Mouse (Mus musculus) liver, embryonic 15.5 days (tissue): ENCODE data around the gene Raf1. TPM values are rescaled to one million over a fixed set of nuclear protein-coding genes. Genes with fewer than 3 reads are reported as not detected.

Experiments
- ATAC-seq: fragments of 200-750 bp; cut with Nextera tagmentation; 2 replicates; pipeline ENCODE4 v1.8.0; 2017; ENCODE audit warnings: moderate number of reproducible peaks, mild to moderate bottlenecking, moderate library complexity; ENCODE audit not compliant: insufficient read depth
- H3K27ac ChIP-seq: fragments of 300-500 bp; sonication (generic); replicated peaks from 2 replicates; pipeline ENCODE4 v1.5.1; 2015; ENCODE audit warnings: mild to moderate bottlenecking, inconsistent platforms
- H3K27me3 ChIP-seq: fragments of 300-500 bp; sonication (generic); 2 replicates; pipeline ENCODE4 v1.6.1; 2015; ENCODE audit warnings: mild to moderate bottlenecking, inconsistent platforms
- H3K36me3 ChIP-seq: fragments of 300-500 bp; sonication (generic); replicated peaks from 2 replicates; pipeline ENCODE4 v1.6.1; 2015; ENCODE audit warnings: moderate library complexity, mild to moderate bottlenecking, inconsistent platforms
- H3K4me1 ChIP-seq: fragments of 300-500 bp; sonication (generic); replicated peaks from 2 replicates; pipeline ENCODE4 v1.6.1; 2015; ENCODE audit warnings: inconsistent platforms
- H3K4me2 ChIP-seq: fragments of 300-500 bp; sonication (generic); 2 replicates; pipeline ENCODE4 v1.6.1; 2015; ENCODE audit warnings: moderate library complexity, mild to moderate bottlenecking, inconsistent platforms
- H3K4me3 ChIP-seq: fragments of 300-500 bp; sonication (generic); replicated peaks from 2 replicates; pipeline ENCODE4 v1.5.1; 2015; ENCODE audit warnings: mild to moderate bottlenecking, inconsistent platforms
- H3K9ac ChIP-seq: fragments of 300-500 bp; sonication (generic); 2 replicates; pipeline ENCODE4 v1.6.1; 2015; ENCODE audit warnings: moderate library complexity, mild to moderate bottlenecking, inconsistent platforms
- H3K9me3 ChIP-seq: fragments of 300-500 bp; sonication (generic); replicated peaks from 2 replicates; pipeline ENCODE4 v1.6.1; 2016; ENCODE audit warnings: inconsistent platforms
- WGBS: fragments of 180-500 bp; shearing (Covaris S2); methylation state at CpG from one replicate; pipeline ENCODE4 v1.1.7; 2015; ENCODE audit warnings: mixed read lengths; ENCODE audit not compliant: insufficient replicate concordance; 5-methylcytosine and 5-hydroxymethylcytosine counted together
- polyA plus RNA-seq: library from polyadenylated mRNA; unstranded; fragments of >200 nt; fragmentation: Nextera tagmentation; extraction: Ambion mirVana; gene quantifications from 2 replicates; pipeline ENCODE4 v1.2.1, GENCODE M21; 2015

The Raf1 gene
- polyA plus RNA-seq, 1 experiment from 2014 or later = 36.1 TPM

DNA sequence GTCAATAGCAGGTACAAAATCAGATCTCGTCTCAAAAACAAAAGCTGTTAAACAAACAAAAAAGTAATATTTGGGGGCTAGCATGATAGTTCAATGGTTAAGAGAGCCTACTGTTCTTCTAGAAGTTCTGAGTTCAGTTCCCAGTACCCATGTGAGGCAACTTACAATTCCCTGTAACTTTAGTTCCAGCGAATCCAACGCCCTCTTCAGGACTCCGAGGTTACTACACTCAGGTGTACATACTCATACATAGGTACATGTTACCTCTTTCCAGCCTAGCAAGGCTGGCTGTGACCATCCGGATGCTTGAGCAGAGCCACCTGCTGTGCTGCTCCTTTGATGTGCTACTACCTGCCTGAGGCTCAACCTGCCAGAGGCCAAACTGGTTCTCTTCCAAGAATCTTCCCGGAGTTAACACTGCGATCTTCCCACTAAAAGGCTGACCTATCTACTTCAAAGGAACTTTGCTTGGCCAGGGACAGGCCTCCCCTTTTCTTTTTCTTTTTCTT, 20.3 kb upstream of the Raf1 start:
- Histone ChIP-seq H3K4me3 (no peak overlapping the region), H3K27ac (no peak overlapping the region), H3K4me1 (no peaks in the 10 kb centered on the region; the same call in 1 of the 2 replicates), H3K9me3 (no peaks in the 10 kb centered on the region), H3K9ac (no peak overlapping the region), H3K36me3 (no peaks in the 10 kb centered on the region), H3K4me2 (no peak overlapping the region), H3K27me3 (no peaks in the 10 kb centered on the region)
- no peak for ATAC-seq
- 75% methylated on average over 7 of the region's 7 CpGs for WGBS

DNA sequence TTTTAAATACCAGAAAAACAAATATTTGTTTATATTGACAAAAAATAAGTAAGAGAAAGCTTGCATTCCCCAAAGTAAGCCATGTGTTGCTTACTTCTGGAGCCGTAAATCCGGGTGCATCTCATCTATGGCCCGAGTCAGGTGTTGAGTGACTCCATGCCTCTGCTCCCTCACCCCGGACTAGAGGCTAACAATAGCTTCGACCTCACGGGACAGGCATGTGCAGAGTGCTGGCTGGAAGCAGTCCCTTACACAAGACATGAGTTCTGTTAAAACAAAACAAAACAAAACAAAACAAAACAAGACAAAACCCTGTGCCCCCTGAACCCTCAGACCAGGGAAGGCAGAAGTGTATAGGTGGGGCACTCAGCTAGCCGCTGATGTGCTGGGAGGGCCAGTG, 18.7 kb upstream of the Raf1 start:
- WGBS = 52% methylated on average over 7 of the region's 7 CpGs
- Histone ChIP-seq H3K9me3 (no peaks in the 10 kb centered on the region), H3K36me3 (no peaks in the 10 kb centered on the region)

DNA sequence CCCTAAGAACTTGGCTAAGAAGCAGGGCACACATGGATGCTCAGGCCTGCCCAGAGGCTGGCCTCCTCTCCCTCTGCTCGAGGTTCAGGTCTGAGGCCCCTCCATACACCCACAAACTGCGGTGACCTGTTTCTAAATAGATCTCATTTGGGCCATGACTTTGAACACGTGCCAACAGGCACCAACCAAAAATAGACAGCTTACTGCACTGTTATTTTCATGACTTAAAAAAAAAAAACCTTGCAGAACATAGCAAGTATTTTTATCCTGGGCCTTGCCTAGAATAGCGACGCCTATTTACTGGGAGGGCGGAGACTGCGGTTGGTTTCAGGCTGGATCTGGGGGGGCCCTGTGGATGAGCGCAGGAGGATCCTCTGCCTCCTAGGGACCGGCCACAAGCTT, 18.0 kb upstream of the Raf1 start:
- H3K9me3 ChIP-seq = no peaks in the 10 kb centered on the region
- H3K36me3 ChIP-seq = no peaks in the 10 kb centered on the region
- 47% methylated on average over 9 of the region's 9 CpGs for WGBS
- no peak overlapping the region for H3K4me3 ChIP-seq
- no peak for ATAC-seq
- H3K4me1 ChIP-seq = peaks cover 4% of the 10 kb centered on the region; the same call in 1 of the 2 replicates
- no peaks in the 10 kb centered on the region for H3K27me3 ChIP-seq
- H3K9ac ChIP-seq = no peak overlapping the region
- no peak overlapping the region for H3K4me2 ChIP-seq
- no peak overlapping the region for H3K27ac ChIP-seq

More for the DNA sequence above, 18.7 kb upstream of the Raf1 start:
- Histone ChIP-seq H3K27ac (no peak overlapping the region), H3K27me3 (no peaks in the 10 kb centered on the region), H3K4me2 (no peak overlapping the region), H3K4me3 (no peak overlapping the region), H3K4me1 (peaks cover 2% of the 10 kb centered on the region; the same call in 1 of the 2 replicates), H3K9ac (no peak overlapping the region)
- no peak for ATAC-seq

DNA sequence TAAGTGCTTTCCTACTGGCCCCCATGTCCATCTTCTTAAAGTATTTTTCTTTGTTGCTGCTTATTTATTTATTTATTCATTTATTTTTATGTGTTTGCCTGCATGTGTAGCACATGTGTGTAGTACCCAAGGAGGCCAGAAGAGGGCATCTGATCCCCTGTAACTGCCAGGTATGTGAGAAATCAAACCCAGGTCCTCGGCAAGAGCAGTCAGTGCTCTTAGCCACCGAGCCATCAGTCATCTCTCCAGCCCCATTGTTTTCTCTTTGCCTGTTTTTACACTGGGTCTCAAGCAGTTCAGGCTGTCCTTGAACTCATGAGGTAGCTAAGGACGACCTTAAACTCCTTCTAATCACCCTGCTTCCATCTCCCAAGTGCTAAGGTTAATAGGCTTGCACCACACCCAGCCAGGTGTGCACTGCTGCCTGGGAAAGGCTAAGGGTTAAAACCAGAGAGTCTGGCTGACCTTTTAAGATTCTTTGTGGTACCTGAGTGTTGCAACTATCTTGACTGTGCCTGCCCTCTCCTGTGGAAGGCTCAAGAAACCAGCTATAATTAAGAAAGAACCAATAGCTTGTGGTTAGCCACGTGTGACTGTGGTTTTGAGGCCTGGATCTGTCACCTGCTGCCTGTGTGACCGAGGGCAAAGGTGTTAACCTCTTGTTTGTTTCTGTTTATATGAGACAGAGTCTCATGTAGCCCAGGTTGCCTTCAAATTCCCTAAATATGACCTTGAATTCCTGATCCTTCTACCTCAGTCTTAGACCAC, 16.7 kb upstream of the Raf1 start:
- Histone ChIP-seq H3K4me2 (no peak overlapping the region), H3K27ac (no peak overlapping the region), H3K4me1 (peaks cover 4% of the 10 kb centered on the region; the same call in 1 of the 2 replicates), H3K27me3 (no peaks in the 10 kb centered on the region), H3K36me3 (no peaks in the 10 kb centered on the region), H3K9me3 (no peaks in the 10 kb centered on the region), H3K4me3 (no peak overlapping the region), H3K9ac (no peak overlapping the region)
- 41% methylated on average over 5 of the region's 5 CpGs for WGBS
- no peak for ATAC-seq

DNA sequence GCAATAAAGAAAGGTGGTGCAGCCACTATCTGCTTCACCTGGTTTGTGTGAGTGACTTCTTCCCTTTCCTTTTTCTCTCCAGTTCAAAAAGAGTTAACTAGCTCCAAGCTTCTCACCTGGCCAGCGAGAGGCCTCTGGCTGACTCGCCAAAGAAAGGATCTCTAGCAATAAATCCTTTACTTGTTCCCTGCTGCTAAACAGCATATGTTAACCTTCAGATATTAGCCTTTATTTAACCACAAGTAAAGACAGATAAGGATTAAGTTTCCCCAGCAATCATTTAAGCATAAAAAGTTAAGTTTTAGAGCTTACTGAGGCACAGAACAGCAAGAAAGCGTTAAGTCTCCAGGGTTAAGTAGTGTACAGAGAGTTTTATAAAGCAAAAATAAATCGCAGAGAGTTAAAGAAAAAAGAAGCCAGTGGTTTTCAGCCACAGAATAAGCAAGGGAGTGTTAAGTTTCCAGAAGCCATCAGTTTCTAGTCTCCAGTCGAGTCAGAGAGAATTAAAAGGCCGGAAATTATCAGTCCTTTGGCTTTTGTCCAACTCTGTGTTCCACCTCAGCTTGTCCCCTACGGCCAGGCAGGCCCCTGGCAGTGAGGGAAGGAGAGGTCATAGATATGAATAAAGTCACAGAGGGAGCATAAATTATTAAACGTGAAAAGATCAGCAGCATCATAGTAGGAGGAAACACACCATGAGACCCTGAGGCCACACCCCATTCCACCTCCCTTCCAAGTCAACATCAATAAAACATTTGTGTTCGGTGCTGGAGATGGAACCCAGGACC, 15.9 kb upstream of the Raf1 start:
- 58% methylated on average over 9 of the region's 9 CpGs for WGBS
- no peak for ATAC-seq
- H3K27ac ChIP-seq = no peak overlapping the region
- no peaks in the 10 kb centered on the region for H3K36me3 ChIP-seq
- H3K4me1 ChIP-seq = peaks cover 4% of the 10 kb centered on the region; the same call in 1 of the 2 replicates
- no peak overlapping the region for H3K4me3 ChIP-seq
- H3K9me3 ChIP-seq = no peaks in the 10 kb centered on the region
- no peaks in the 10 kb centered on the region for H3K27me3 ChIP-seq
- H3K9ac ChIP-seq = no peak overlapping the region
- no peak overlapping the region for H3K4me2 ChIP-seq

DNA sequence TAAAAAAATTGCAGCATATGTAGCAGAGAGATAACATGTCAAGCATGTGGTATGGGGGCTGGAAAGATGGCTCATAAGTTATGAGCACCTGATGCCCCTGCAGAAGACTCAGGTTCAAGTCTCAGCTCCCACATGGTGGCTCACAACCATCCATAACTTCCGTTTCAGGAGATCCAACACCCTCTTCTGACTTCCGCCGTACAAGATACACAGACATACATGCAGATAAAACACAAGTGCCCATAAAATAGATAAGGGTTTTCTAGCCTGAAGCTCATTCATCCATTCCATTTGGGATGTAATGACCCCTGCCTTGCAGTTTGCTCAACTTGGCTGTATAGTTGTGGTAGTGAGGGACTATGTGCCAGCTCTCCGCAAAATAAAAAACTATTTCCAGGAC, 13.7 kb upstream of the Raf1 start:
- Histone ChIP-seq H3K4me1 (peaks cover 8% of the 10 kb centered on the region), H3K4me2 (no peak overlapping the region), H3K36me3 (no peaks in the 10 kb centered on the region), H3K27me3 (no peaks in the 10 kb centered on the region), H3K4me3 (no peak overlapping the region), H3K9ac (no peak overlapping the region), H3K9me3 (no peaks in the 10 kb centered on the region), H3K27ac (no peak overlapping the region)
- 49% methylated on average over 4 of the region's 4 CpGs for whole genome bisulfite sequencing
- ATAC-seq = no peak

DNA sequence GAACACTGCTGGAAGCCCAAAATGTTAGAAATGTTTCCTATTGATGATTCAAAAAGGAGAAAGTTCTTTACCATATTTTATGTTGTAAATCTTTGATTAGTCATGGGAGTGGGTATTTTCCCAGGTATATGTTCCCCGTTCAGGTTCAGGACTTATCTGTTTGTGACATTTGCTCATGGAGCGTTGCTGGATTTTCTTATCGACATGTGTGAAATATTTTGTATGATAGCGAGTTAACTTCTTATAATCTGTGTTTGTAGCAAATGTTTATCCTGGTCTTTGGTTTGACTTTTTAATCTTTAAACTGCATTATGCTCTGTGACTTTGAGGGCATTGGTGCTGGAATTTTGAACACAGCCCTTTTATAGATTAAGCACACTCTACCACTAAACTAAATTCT, 12.2 kb upstream of the Raf1 start:
- Histone ChIP-seq H3K4me3 (no peak overlapping the region), H3K4me1 (peaks cover 19% of the 10 kb centered on the region), H3K36me3 (no peaks in the 10 kb centered on the region), H3K9ac (no peak overlapping the region), H3K27me3 (no peaks in the 10 kb centered on the region), H3K9me3 (no peaks in the 10 kb centered on the region), H3K4me2 (no peak overlapping the region), H3K27ac (no peak overlapping the region)
- WGBS = 26% methylated on average over 4 of the region's 4 CpGs
- ATAC-seq = no peak

DNA sequence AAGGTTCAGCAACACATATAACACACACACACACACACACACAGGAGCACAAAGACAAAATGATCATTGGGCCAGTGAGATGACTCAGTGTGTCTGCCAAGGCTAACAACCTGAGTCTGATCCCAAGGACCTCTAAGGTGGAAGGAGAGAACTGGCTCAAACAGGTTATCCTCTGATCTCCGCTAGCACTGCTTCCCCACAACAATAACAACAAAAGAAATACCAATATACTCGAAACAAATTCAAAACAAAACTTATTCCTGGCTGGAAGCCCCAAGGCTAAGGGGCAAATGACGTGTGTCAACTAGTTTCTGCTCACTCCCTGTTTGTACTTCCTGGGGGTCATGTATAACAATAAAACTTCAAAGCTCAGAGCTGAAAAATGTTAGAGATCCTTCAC, 11.3 kb upstream of the Raf1 start:
- ATAC-seq = no peak

DNA sequence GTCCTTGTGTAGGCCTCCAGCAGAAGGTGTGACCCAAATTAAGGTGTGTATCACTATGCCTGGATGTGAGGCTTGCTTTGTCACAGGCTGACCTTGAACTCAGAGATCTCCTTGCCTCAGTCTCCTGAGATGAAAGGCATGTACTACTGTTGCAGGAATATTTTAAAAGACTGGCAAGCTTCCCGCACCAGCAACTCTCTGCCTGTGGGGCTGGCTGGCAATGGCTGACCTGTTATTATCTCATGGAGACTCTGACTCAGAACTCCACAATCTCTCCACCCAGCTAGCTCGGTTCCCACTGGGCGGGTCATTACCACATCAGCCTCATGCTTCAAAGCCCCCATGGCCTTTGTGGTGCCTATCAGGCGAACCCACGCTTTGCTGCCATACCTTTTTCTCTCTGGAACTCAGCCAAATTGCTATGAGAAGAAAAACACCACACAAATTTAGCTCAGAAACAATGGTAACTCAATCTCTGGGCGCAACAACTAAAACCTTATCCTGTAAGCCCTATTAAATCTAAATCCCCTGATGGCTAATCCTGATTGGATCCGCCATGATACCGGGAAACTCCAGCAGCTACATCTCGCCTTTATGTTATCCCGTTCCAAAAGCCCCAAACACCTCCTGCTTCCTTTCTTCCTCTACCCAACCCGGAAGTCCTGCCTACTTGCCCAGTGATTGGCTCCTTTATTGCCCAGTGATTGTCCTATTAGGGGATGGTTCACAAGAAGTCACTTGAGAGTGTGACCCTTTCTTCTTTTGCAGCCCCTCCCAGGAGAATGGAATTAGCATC, 8.6 kb upstream of the Raf1 start:
- Histone ChIP-seq H3K4me1 (peaks cover 16% of the 10 kb centered on the region), H3K27me3 (no peaks in the 10 kb centered on the region), H3K4me2 (peak overlapping the region; percentile 29), H3K9me3 (no peaks in the 10 kb centered on the region), H3K9ac (no peak overlapping the region), H3K27ac (peak overlapping the region; percentile 0), H3K36me3 (no peaks in the 10 kb centered on the region), H3K4me3 (no peak overlapping the region; the same call in 1 of the 2 replicates)
- peak; percentile 75 for ATAC-seq
- 39% methylated on average over 11 of the region's 11 CpGs for WGBS

More for the DNA sequence above, 11.3 kb upstream of the Raf1 start:
- no peak overlapping the region for H3K27ac ChIP-seq
- 59% methylated on average over 3 of the region's 3 CpGs for WGBS
- H3K36me3 ChIP-seq = no peaks in the 10 kb centered on the region
- no peaks in the 10 kb centered on the region for H3K27me3 ChIP-seq
- no peak overlapping the region for H3K4me3 ChIP-seq
- H3K4me2 ChIP-seq = no peak overlapping the region
- no peaks in the 10 kb centered on the region for H3K9me3 ChIP-seq
- no peak overlapping the region for H3K9ac ChIP-seq
- H3K4me1 ChIP-seq = peaks cover 19% of the 10 kb centered on the region

DNA sequence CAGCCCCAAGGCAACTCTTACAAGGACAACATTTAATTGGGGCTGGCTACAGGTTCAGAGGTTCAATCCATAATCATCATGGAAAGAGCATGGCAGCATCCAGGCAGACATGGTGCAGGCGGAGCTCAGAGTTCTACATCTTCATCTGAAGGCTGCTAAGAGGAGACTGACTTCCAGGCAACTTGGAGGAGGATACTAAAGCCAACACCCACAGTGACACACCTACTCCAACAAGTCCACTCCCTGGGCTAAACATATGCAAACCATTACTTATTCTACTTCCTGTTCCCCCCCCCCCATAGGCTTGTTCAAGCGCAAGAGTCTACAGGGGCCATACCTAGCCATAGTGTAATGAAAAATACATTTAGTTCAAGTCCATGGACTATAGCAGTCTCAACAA, 7.8 kb upstream of the Raf1 start:
- ATAC-seq = no peak
- peaks cover 14% of the 10 kb centered on the region for H3K4me1 ChIP-seq
- no peak overlapping the region for H3K9ac ChIP-seq
- no peaks in the 10 kb centered on the region for H3K36me3 ChIP-seq
- no peak overlapping the region for H3K4me2 ChIP-seq
- H3K4me3 ChIP-seq = no peak overlapping the region
- no peaks in the 10 kb centered on the region for H3K27me3 ChIP-seq
- no peaks in the 10 kb centered on the region for H3K9me3 ChIP-seq
- H3K27ac ChIP-seq = no peak overlapping the region
- WGBS = 69% methylated on average over 2 of the region's 2 CpGs

DNA sequence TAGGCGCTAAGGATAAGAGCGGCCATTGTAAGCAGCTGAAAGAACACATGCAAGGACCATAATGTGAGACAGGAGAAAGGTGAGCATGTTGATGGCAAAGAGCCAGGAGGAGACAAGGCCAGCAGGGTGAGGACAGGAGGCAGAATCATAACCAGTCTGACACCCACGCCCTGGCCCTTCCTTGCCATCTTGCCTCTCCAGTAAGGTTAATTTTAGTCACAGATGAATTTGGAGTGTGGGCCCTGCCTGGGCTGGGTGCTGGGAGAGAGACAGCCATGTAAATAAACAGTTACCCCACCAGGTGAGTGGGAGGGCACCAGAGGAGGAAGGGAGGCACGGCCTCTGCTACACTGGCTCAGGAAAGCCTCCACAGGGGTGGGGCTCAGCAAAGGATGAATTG, 4.6 kb upstream of the Raf1 start:
- no peak overlapping the region for H3K9ac ChIP-seq
- peaks cover 33% of the 10 kb centered on the region for H3K4me1 ChIP-seq
- WGBS = 76% methylated on average over 4 of the region's 4 CpGs
- no peak overlapping the region for H3K4me3 ChIP-seq
- ATAC-seq = no peak
- H3K4me2 ChIP-seq = no peak overlapping the region
- no peaks in the 10 kb centered on the region for H3K9me3 ChIP-seq
- no peaks in the 10 kb centered on the region for H3K36me3 ChIP-seq
- H3K27ac ChIP-seq = no peak overlapping the region
- no peaks in the 10 kb centered on the region for H3K27me3 ChIP-seq
